In the genomic region with DNA sequence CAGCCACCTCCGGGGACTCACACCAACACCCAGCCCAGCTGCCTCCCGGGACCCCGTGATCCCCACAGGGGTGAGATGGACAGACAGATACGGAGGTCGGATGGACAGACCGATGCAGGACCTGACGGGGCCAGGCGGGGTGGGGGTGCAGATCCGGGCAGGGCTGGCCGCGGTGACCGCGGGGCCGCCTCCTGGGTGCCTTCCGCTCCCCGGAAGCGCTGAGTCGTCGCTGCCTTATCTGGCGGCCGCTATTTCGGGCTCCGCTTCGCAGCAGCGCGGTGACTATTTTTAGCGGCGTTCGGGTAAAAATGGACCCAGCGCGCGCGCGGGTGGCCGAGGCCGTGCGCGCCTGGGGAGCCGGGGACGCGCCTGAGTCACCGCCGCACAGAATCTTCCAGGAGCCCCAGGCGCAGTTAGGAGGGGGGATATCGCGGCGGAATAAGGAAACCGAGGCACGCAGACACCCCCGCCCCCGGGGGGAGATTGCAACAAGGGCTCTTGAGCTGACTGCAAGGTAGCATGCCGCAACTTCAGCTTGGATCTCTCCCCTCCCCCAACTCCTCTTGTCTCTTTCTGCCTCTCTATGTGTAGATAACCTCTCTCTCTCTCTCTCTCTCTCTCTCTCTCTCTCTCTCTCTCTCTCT, we compare ENCODE assay signal across 7 mouse cellular contexts. TPM values are rescaled to one million over a fixed set of nuclear protein-coding genes. Genes with fewer than 3 reads are reported as not detected.
A peak's percentile ranks its signal among the peaks of the same experiment; 100 is the strongest.
DNase-seq lines count a peak whose midpoint lies in the region; ATAC-seq lines count a peak whose summit lies in the region.

No protein-coding gene starts in this region.

- under 1% methylated on average over 52 of the region's 52 CpGs for WGBS in embryonic facial prominence, embryonic 11.5 days
- under 1% methylated on average over 52 of the region's 52 CpGs for WGBS in limb, embryonic 10.5 days
- WGBS in midbrain, embryonic 11.5 days = under 1% methylated on average over 52 of the region's 52 CpGs

- peak overlapping the region; percentile 57 for H3K4me3 ChIP-seq in embryonic facial prominence, embryonic 11.5 days (ENCODE audit: low read depth, low read length)
- H3K4me3 ChIP-seq in limb, embryonic 10.5 days = peak overlapping the region; percentile 72
- peak overlapping the region; percentile 60 for H3K4me3 ChIP-seq in midbrain, embryonic 11.5 days (ENCODE audit: low read depth, low read length)

- H3K27me3 ChIP-seq in embryonic facial prominence, embryonic 11.5 days (ENCODE audit: control insufficient read depth, insufficient read depth, low read length) = no peaks in the 10 kb centered on the region
- H3K27me3 ChIP-seq in limb, embryonic 10.5 days (ENCODE audit: low read depth, poor library complexity, severe bottlenecking) = peaks cover 24% of the 10 kb centered on the region
- no peaks in the 10 kb centered on the region for H3K27me3 ChIP-seq in midbrain, embryonic 11.5 days (ENCODE audit: control insufficient read depth, insufficient read depth, low read length)

- H3K27ac ChIP-seq in embryonic facial prominence, embryonic 11.5 days (replicated peaks; ENCODE audit: low read depth, low read length) = peak overlapping the region; percentile 36; the same call in 1 of the 2 replicates
- peak overlapping the region; percentile 84 for H3K27ac ChIP-seq in limb, embryonic 10.5 days
- H3K27ac ChIP-seq in midbrain, embryonic 11.5 days (ENCODE audit: low read depth, low read length) = no peak overlapping the region; the same call in 1 of the 2 replicates

- no peaks in the 10 kb centered on the region for H3K9me3 ChIP-seq in embryonic facial prominence, embryonic 11.5 days (replicated peaks; ENCODE audit: control insufficient read depth, low read length)
- no peaks in the 10 kb centered on the region for H3K9me3 ChIP-seq in limb, embryonic 10.5 days (replicated peaks)
- H3K9me3 ChIP-seq in midbrain, embryonic 11.5 days (ENCODE audit: control insufficient read depth, low read length) = no peaks in the 10 kb centered on the region

- H3K4me2 ChIP-seq in embryonic facial prominence, embryonic 11.5 days (ENCODE audit: low read depth, low read length) = peak overlapping the region; percentile 58
- H3K4me2 ChIP-seq in midbrain, embryonic 11.5 days = peak overlapping the region; percentile 87

- DNase-seq in adrenal gland, postnatal 14 days = peak; percentile 90
- DNase-seq in embryonic facial prominence, embryonic 11.5 days (ENCODE audit: low spot score) = peak; percentile 68
- DNase-seq in heart, adult 11 months = peak; percentile 99
- DNase-seq in kidney, adult 11 months = peak; percentile 50
- peak; percentile 70 for DNase-seq in limb, embryonic 10.5 days (ENCODE audit: low spot score)
- peak; percentile 96 for DNase-seq in midbrain, embryonic 11.5 days (ENCODE audit: low spot score, missing footprints)
- peak; percentile 67 to 73 for DNase-seq in spleen, adult 18-20 months

- H3K9ac ChIP-seq in embryonic facial prominence, embryonic 11.5 days (replicated peaks; ENCODE audit: low read length) = peak overlapping the region; percentile 56
- peak overlapping the region; percentile 83 for H3K9ac ChIP-seq in midbrain, embryonic 11.5 days (ENCODE audit: low read length)

- no peaks in the 10 kb centered on the region for H3K4me1 ChIP-seq in embryonic facial prominence, embryonic 11.5 days (ENCODE audit: control insufficient read depth, insufficient read depth, low read length)
- peaks cover 19% of the 10 kb centered on the region for H3K4me1 ChIP-seq in limb, embryonic 10.5 days
- H3K4me1 ChIP-seq in midbrain, embryonic 11.5 days (ENCODE audit: control insufficient read depth, insufficient read depth, low read length) = peaks cover 4% of the 10 kb centered on the region; the same call in 1 of the 2 replicates

- H3K36me3 ChIP-seq in embryonic facial prominence, embryonic 11.5 days (replicated peaks; ENCODE audit: control insufficient read depth, insufficient read depth, low read depth, low read length) = no peaks in the 10 kb centered on the region
- H3K36me3 ChIP-seq in limb, embryonic 10.5 days = no peaks in the 10 kb centered on the region
- no peaks in the 10 kb centered on the region for H3K36me3 ChIP-seq in midbrain, embryonic 11.5 days (ENCODE audit: control insufficient read depth, insufficient read depth, low read length)

- ATAC-seq in embryonic facial prominence, embryonic 11.5 days (replicated peaks; ENCODE audit: insufficient number of reproducible peaks, low FRiP score, low TSS enrichment, low read depth) = no peak
- peak; percentile 62 for ATAC-seq in midbrain, embryonic 11.5 days (ENCODE audit: low FRiP score)

RNA-seq across cellular contexts. Expression of a gene that starts 11.7 kb away (rescaled TPM):
- 37.1 and 46.7 TPM in 2 replicates for total RNA-seq in adrenal gland, postnatal 14 days (2021)
- polyA plus RNA-seq in embryonic facial prominence, embryonic 11.5 days (2014; fragmentation: Nextera tagmentation; extraction: Ambion mirVana) = 87.1 and 94.5 TPM in 2 replicates
- 97.8 and 101 TPM in 2 replicates for polyA plus RNA-seq in limb, embryonic 10.5 days (2016; fragmentation: Nextera tagmentation; extraction: Ambion mirVana)
- polyA plus RNA-seq in midbrain, embryonic 11.5 days (2014; fragmentation: Nextera tagmentation; extraction: Ambion mirVana) = 111 and 118 TPM in 2 replicates

RNA-seq across cellular contexts. Expression of a gene that starts 23.0 kb away (rescaled TPM):
- total RNA-seq in adrenal gland, postnatal 14 days (2021) = 2.1 and 22.4 TPM in 2 replicates
- polyA plus RNA-seq in embryonic facial prominence, embryonic 11.5 days (2014; fragmentation: Nextera tagmentation; extraction: Ambion mirVana) = not detected in 2 replicates
- 0.04 and 0.11 TPM in 2 replicates for polyA plus RNA-seq in limb, embryonic 10.5 days (2016; fragmentation: Nextera tagmentation; extraction: Ambion mirVana)
- 0.04 TPM in 1 of 2 replicates, not detected in the other for polyA plus RNA-seq in midbrain, embryonic 11.5 days (2014; fragmentation: Nextera tagmentation; extraction: Ambion mirVana)

RNA-seq across cellular contexts. Expression of a gene that starts 26.5 kb away (rescaled TPM):
- total RNA-seq in adrenal gland, postnatal 14 days (2021) = 12.2 and 14.5 TPM in 2 replicates
- polyA plus RNA-seq in embryonic facial prominence, embryonic 11.5 days (2014; fragmentation: Nextera tagmentation; extraction: Ambion mirVana) = 20.1 and 21.5 TPM in 2 replicates
- 28.3 and 31.4 TPM in 2 replicates for polyA plus RNA-seq in limb, embryonic 10.5 days (2016; fragmentation: Nextera tagmentation; extraction: Ambion mirVana)
- polyA plus RNA-seq in midbrain, embryonic 11.5 days (2014; fragmentation: Nextera tagmentation; extraction: Ambion mirVana) = 15.1 and 15.4 TPM in 2 replicates

RNA-seq across cellular contexts. Expression of a gene that starts 26.7 kb away (rescaled TPM):
- 7.3 and 8.3 TPM in 2 replicates for total RNA-seq in adrenal gland, postnatal 14 days (2021)
- 4.7 and 5.2 TPM in 2 replicates for polyA plus RNA-seq in embryonic facial prominence, embryonic 11.5 days (2014; fragmentation: Nextera tagmentation; extraction: Ambion mirVana)
- polyA plus RNA-seq in limb, embryonic 10.5 days (2016; fragmentation: Nextera tagmentation; extraction: Ambion mirVana) = 6.5 and 7.0 TPM in 2 replicates
- polyA plus RNA-seq in midbrain, embryonic 11.5 days (2014; fragmentation: Nextera tagmentation; extraction: Ambion mirVana) = 3.0 and 3.2 TPM in 2 replicates

RNA-seq across cellular contexts. Expression of a gene that starts 49.0 kb away (rescaled TPM):
- total RNA-seq in adrenal gland, postnatal 14 days (2021) = 28.2 and 30.2 TPM in 2 replicates
- polyA plus RNA-seq in embryonic facial prominence, embryonic 11.5 days (2014; fragmentation: Nextera tagmentation; extraction: Ambion mirVana) = 7.1 and 8.2 TPM in 2 replicates
- polyA plus RNA-seq in limb, embryonic 10.5 days (2016; fragmentation: Nextera tagmentation; extraction: Ambion mirVana) = 25.6 and 26.6 TPM in 2 replicates
- 10.3 and 10.9 TPM in 2 replicates for polyA plus RNA-seq in midbrain, embryonic 11.5 days (2014; fragmentation: Nextera tagmentation; extraction: Ambion mirVana)
